Mouse (Mus musculus) olfactory bulb, adult 2 months (tissue): ENCODE measurements around the gene Tmem88.

ENCODE experiments used
- CTCF ChIP-seq: fragments of 200-500 bp; IDR thresholded peaks from 2 replicates; pipeline ENCODE4 v1.5.1; 2012; ENCODE audit warnings: low read depth, mild to moderate bottlenecking, low read length, moderate library complexity; ENCODE audit not compliant: insufficient read depth
- POLR2A ChIP-seq: fragments of 200-500 bp; IDR thresholded peaks from 2 replicates; pipeline ENCODE4 v1.6.1; 2012; ENCODE audit warnings: mild to moderate bottlenecking, low read depth, low read length, moderate library complexity; ENCODE audit not compliant: insufficient read depth

DNA sequence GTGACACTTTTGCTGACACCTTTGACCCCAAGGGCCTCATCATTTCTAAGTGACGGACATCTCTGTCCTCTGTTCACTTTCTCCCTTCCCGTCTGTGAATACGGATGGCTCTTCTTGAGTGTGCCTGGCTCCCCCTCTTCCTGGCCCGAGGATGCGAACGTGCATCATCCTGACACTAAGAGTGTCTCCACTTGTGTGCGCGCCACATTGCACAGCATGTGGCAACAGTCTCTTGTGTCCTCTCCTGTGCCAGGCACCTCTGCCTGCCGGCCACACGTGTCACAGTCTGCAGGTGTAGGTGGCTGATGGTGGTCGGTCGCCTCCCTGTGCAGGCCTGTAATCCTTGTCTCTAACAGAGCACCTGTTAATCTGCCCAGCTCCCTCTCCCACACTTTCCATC, 26.4 kb downstream of the Tmem88 start:
- TF ChIP-seq POLR2A: no peak
- TF ChIP-seq CTCF: no peak
